In the genomic region with DNA sequence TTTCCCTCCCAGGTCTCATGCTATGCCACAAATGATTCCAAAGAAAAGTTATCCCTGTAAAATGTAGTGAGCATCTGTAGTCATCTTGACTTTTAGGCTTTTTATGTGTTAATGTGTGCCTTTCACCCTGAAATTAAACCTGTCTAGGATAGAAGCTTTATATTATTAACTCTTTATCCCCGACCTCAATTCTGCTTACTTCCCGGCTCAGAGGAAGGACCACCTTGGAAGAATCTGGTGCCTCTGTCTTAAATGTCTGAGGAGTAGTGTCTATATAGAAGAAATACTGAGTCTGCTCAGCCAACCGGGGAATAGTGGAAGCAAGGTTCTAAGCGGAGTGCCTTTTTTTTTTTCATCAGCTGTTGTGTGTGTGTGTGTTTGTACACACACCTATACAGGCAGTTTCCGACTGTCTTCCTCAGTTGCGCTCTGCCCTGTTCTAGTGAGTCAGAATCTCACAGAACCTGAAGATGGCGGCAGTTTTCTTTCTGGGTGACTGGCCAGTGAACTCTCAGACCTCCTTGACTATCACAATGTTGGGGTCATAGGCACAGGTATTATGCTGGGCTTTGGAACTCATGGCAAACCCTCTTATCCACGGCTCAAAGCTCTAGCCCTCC, we compare ENCODE assay signal across 8 mouse cellular contexts. TPM values are rescaled to one million over a fixed set of nuclear protein-coding genes. Genes with fewer than 3 reads are reported as not detected.
A peak's percentile ranks its signal among the peaks of the same experiment; 100 is the strongest.
DNase-seq lines count a peak whose midpoint lies in the region; ATAC-seq lines count a peak whose summit lies in the region.

No protein-coding gene starts in this region.

- peak overlapping the region; percentile 94 for H3K4me2 ChIP-seq in heart, embryonic 15.5 days
- H3K4me2 ChIP-seq in hindbrain, embryonic 16.5 days (ENCODE audit: low read length), result peak overlapping the region; percentile 98

- H3K4me3 ChIP-seq in heart, embryonic 15.5 days, result peak overlapping the region; percentile 89
- peak overlapping the region; percentile 91 for H3K4me3 ChIP-seq in hindbrain, embryonic 16.5 days (ENCODE audit: low read length)

- 56% methylated on average over 8 of the region's 8 CpGs for WGBS in heart, embryonic 15.5 days
- 38% methylated on average over 8 of the region's 8 CpGs for WGBS in hindbrain, embryonic 16.5 days

- no peak overlapping the region for H3K27ac ChIP-seq in heart, embryonic 15.5 days
- H3K27ac ChIP-seq in hindbrain, embryonic 16.5 days (ENCODE audit: low read depth, low read length), result no peak overlapping the region

- H3K27me3 ChIP-seq in heart, embryonic 15.5 days, result no peaks in the 10 kb centered on the region
- no peaks in the 10 kb centered on the region for H3K27me3 ChIP-seq in hindbrain, embryonic 16.5 days (replicated peaks; ENCODE audit: control insufficient read depth, insufficient read depth, low read length)

- DNase-seq in heart, adult 9 months (ENCODE audit: low spot score in 2 of 2), result no peak
- peak; percentile 20 for DNase-seq in MEL-GATA-1-ER (ENCODE audit: extremely low read depth, low read depth)
- peak; percentile 26 for DNase-seq in neural tube, embryonic 10.5 days (ENCODE audit: extremely low spot score, low spot score)
- no peak for DNase-seq in thymus, postnatal 14 days
- no peak for DNase-seq in adipocyte (ENCODE audit: low spot score)
- no peak for DNase-seq in kidney, adult 9 months

- H3K36me3 ChIP-seq in heart, embryonic 15.5 days, result no peaks in the 10 kb centered on the region
- H3K36me3 ChIP-seq in hindbrain, embryonic 16.5 days (ENCODE audit: control insufficient read depth, insufficient read depth, low read length), result no peaks in the 10 kb centered on the region

- ATAC-seq in heart, embryonic 15.5 days (replicated peaks; ENCODE audit: insufficient number of reproducible peaks, insufficient read depth, low FRiP score, low read depth), result no peak
- ATAC-seq in hindbrain, embryonic 16.5 days, result no peak

- peak overlapping the region; percentile 89 for H3K9ac ChIP-seq in heart, embryonic 15.5 days
- peak overlapping the region; percentile 91 for H3K9ac ChIP-seq in hindbrain, embryonic 16.5 days (ENCODE audit: low read depth, low read length)

- H3K9me3 ChIP-seq in heart, embryonic 15.5 days (replicated peaks), result no peaks in the 10 kb centered on the region
- H3K9me3 ChIP-seq in hindbrain, embryonic 16.5 days (ENCODE audit: control insufficient read depth, low read length), result no peaks in the 10 kb centered on the region

- peaks cover 25% of the 10 kb centered on the region for H3K4me1 ChIP-seq in heart, embryonic 15.5 days (replicated peaks)
- peaks cover 15% of the 10 kb centered on the region for H3K4me1 ChIP-seq in hindbrain, embryonic 16.5 days (ENCODE audit: control insufficient read depth, insufficient read depth, low read depth, low read length)

RNA-seq across cellular contexts. Expression of a gene that starts 1.1 kb away (rescaled TPM):
- 21.2 and 29.9 TPM in 2 replicates for polyA plus RNA-seq in heart, embryonic 15.5 days (2015; fragmentation: Nextera tagmentation; extraction: Ambion mirVana)
- 46.7 and 49.2 TPM in 2 replicates for polyA plus RNA-seq in hindbrain, embryonic 16.5 days (2015; fragmentation: Nextera tagmentation; extraction: Ambion mirVana)

RNA-seq across cellular contexts. Expression of a gene that starts 1.2 kb away (rescaled TPM):
- 8.3 and 8.5 TPM in 2 replicates for polyA plus RNA-seq in heart, embryonic 15.5 days (2015; fragmentation: Nextera tagmentation; extraction: Ambion mirVana)
- polyA plus RNA-seq in hindbrain, embryonic 16.5 days (2015; fragmentation: Nextera tagmentation; extraction: Ambion mirVana), result 4.8 and 4.9 TPM in 2 replicates

Comparison
In these comparisons a context has a peak if more than half of its experiments do, and no peak if none do; other contexts are left out.
1. DNase-seq: peak in MEL-GATA-1-ER (single experiment) and neural tube, embryonic 10.5 days (single experiment); none in heart, adult 9 months (0 of 2), thymus, postnatal 14 days (single experiment), adipocyte (single experiment) and kidney, adult 9 months (single experiment).